Mouse (Mus musculus): ENCODE measurements around the gene 1700074P13Rik. TPM values are rescaled to one million over a fixed set of nuclear protein-coding genes. Genes with fewer than 3 reads are reported as not detected.

Gene 1700074P13Rik
- polyA plus RNA-seq, 1 experiment from 2014 or later = not detected

GRCm38 (mm10) chr6:40891754-40892153, 48.6 kb downstream of the 1700074P13Rik start:
- no peaks in the 10 kb centered on the region for H3K4me1 ChIP-seq (ENCODE audit: insufficient read depth)
- TF ChIP-seq CTCF (IDR thresholded peaks at IDR 0.05; ENCODE audit: low read depth) = no peak
- H3K9me3 ChIP-seq (ENCODE audit: low read depth, low read length) = no peaks in the 10 kb centered on the region
- 69% methylated on average over 4 of the region's 4 CpGs for WGBS
- no peak overlapping the region for H3K9ac ChIP-seq
- no peak overlapping the region for H3K27ac ChIP-seq (ENCODE audit: low read depth)
- no peak for ATAC-seq (ENCODE audit: insufficient read depth)
- H3K4me2 ChIP-seq = no peak overlapping the region
- no peak for DNase-seq
- H3K27me3 ChIP-seq (ENCODE audit: insufficient read depth, low read length) = no peaks in the 10 kb centered on the region
- no peaks in the 10 kb centered on the region for H3K36me3 ChIP-seq (ENCODE audit: insufficient read depth)
- H3K4me3 ChIP-seq (ENCODE audit: low read depth, low read length) = no peak overlapping the region

- H3K27ac ChIP-seq (ENCODE audit: low read depth) = no peak overlapping the region
- no peaks in the 10 kb centered on the region for H3K27me3 ChIP-seq (ENCODE audit: insufficient read depth, low read length)
- H3K4me1 ChIP-seq (ENCODE audit: insufficient read depth) = no peaks in the 10 kb centered on the region
- ATAC-seq (ENCODE audit: insufficient read depth) (no peak), DNase-seq (no peak)
- H3K4me2 ChIP-seq = no peak overlapping the region
- H3K9me3 ChIP-seq (ENCODE audit: low read depth, low read length) = no peaks in the 10 kb centered on the region
- no peak for TF ChIP-seq CTCF (IDR thresholded peaks at IDR 0.05; ENCODE audit: low read depth)
- H3K36me3 ChIP-seq (ENCODE audit: insufficient read depth) = no peaks in the 10 kb centered on the region
- H3K4me3 ChIP-seq (ENCODE audit: low read depth, low read length) = no peak overlapping the region
- no peak overlapping the region for H3K9ac ChIP-seq
- WGBS = 42% methylated on average over 1 of the region's 1 CpGs
These were observed 49.4 kb downstream of the 1700074P13Rik start for GRCm38 (mm10) chr6:40890973-40891372.

- H3K36me3 ChIP-seq (ENCODE audit: insufficient read depth) = no peaks in the 10 kb centered on the region
- H3K27ac ChIP-seq (ENCODE audit: low read depth) = no peak within 1 kb of the TSS
- DNase-seq = no peak
- H3K4me2 ChIP-seq = no peak within 1 kb of the TSS
- ATAC-seq (ENCODE audit: insufficient read depth) = no peak
- 87% methylated on average over 3 of the region's 3 CpGs for WGBS
- H3K4me1 ChIP-seq (ENCODE audit: insufficient read depth) = no peaks in the 10 kb centered on the region
- H3K4me3 ChIP-seq (ENCODE audit: low read depth, low read length) = no peak within 1 kb of the TSS
- no peak within 1 kb of the TSS for H3K9ac ChIP-seq
- no peak for TF ChIP-seq CTCF (IDR thresholded peaks at IDR 0.05; ENCODE audit: low read depth)
- no peaks in the 10 kb centered on the region for H3K27me3 ChIP-seq (ENCODE audit: insufficient read depth, low read length)
- no peaks in the 10 kb centered on the region for H3K9me3 ChIP-seq (ENCODE audit: low read depth, low read length)
These were observed 53.0 kb downstream of the 1700074P13Rik start, which contains the start of gene Moxd2 for GRCm38 (mm10) chr6:40887394-40887793. Gene Moxd2 (minus strand): TSS chr6:40887494.

Other genes with a start within 250 kb of the 1700074P13Rik start
- gene Moxd2, start 53.1 kb downstream of the 1700074P13Rik start, polyA plus RNA-seq (2014; fragmentation: Nextera tagmentation; extraction: Ambion mirVana) = not detected in 2 replicates
- gene Prss58, start 40.2 kb downstream of the 1700074P13Rik start, polyA plus RNA-seq (2014; fragmentation: Nextera tagmentation; extraction: Ambion mirVana) = not detected in 2 replicates
- not detected in 2 replicates for gene Gm4744, start 11.3 kb upstream of the 1700074P13Rik start, polyA plus RNA-seq (2014; fragmentation: Nextera tagmentation; extraction: Ambion mirVana)
- not detected in 2 replicates for gene 1810009J06Rik, start 24.2 kb upstream of the 1700074P13Rik start, polyA plus RNA-seq (2014; fragmentation: Nextera tagmentation; extraction: Ambion mirVana)
- not detected in 2 replicates for gene Gm2663, start 58.9 kb upstream of the 1700074P13Rik start, polyA plus RNA-seq (2014; fragmentation: Nextera tagmentation; extraction: Ambion mirVana)
- not detected in 2 replicates for gene 2210010C04Rik, start 95.0 kb upstream of the 1700074P13Rik start, polyA plus RNA-seq (2014; fragmentation: Nextera tagmentation; extraction: Ambion mirVana)

All from lung, embryonic 14.5 days (tissue).